Mouse (Mus musculus) myocyte (in vitro differentiated cells): ENCODE results near the gene 4930412O13Rik.

Experiments used
- CEBPB ChIP-seq: IDR thresholded peaks from 2 replicates; pipeline ENCODE4 v1.6.1; 2011; ENCODE audit warnings: mild to moderate bottlenecking, moderate library complexity; ENCODE audit not compliant: poor library complexity, insufficient read depth, severe bottlenecking
- E2F4 ChIP-seq: IDR thresholded peaks from one replicate; pipeline ENCODE4 v1.6.1; 2011; ENCODE audit warnings: mild to moderate bottlenecking, control low read depth, moderate library complexity; ENCODE audit not compliant: insufficient read depth
- MAX ChIP-seq: IDR thresholded peaks from one replicate; pipeline ENCODE4 v1.6.1; 2011; ENCODE audit warnings: low read depth, mild to moderate bottlenecking, control low read depth
- MYOD1 ChIP-seq, 3 experiments: IDR thresholded peaks; one replicate each; pipeline ENCODE4 v1.6.1; 2011; ENCODE audit warnings: control low read depth in 2 of 3, low read depth in 2 of 3, mild to moderate bottlenecking in 2 of 3, moderate library complexity in 1 of 3; ENCODE audit not compliant: insufficient read length in 2 of 3, control insufficient read depth in 1 of 3
- POLR2A ChIP-seq: IDR thresholded peaks from one replicate; pipeline ENCODE4 v1.6.1; 2011; ENCODE audit warnings: low read depth, mild to moderate bottlenecking, control low read depth, moderate library complexity; ENCODE audit not compliant: insufficient read length
- POLR2AphosphoS2 ChIP-seq: IDR thresholded peaks from one replicate; pipeline ENCODE4 v1.6.1; 2011; ENCODE audit warnings: low read depth, control low read depth; ENCODE audit not compliant: insufficient read length
- REST ChIP-seq: IDR thresholded peaks from one replicate; pipeline ENCODE4 v1.6.1; 2011; ENCODE audit warnings: mild to moderate bottlenecking, control low read depth, moderate library complexity; ENCODE audit not compliant: insufficient read depth, insufficient read length
- TCF12 ChIP-seq: IDR thresholded peaks from one replicate; pipeline ENCODE4 v1.6.1; 2011; ENCODE audit warnings: mild to moderate bottlenecking, control low read depth; ENCODE audit not compliant: poor library complexity, insufficient read depth, severe bottlenecking
- USF1 ChIP-seq: IDR thresholded peaks from one replicate; pipeline ENCODE4 v1.6.1; 2011; ENCODE audit warnings: low read depth, mild to moderate bottlenecking, control low read depth, moderate library complexity

- no peak for TF ChIP-seq USF1
- TF ChIP-seq POLR2A = no peak
- no peak for TF ChIP-seq MAX
- TF ChIP-seq POLR2AphosphoS2 = no peak
- no peak for TF ChIP-seq MYOD1 (IDR thresholded peaks at IDR 0.05; ENCODE audit: control insufficient read depth in 1 of 3, insufficient read length in 2 of 3, low read depth in 2 of 3)
- no peak for TF ChIP-seq TCF12
- no peak for TF ChIP-seq E2F4
- TF ChIP-seq CEBPB = no peak
- no peak for TF ChIP-seq REST
These were observed 8.7 kb downstream of the 4930412O13Rik start, which contains the start of gene Gata3 for GRCm38 (mm10) chr2:9889651-9890183.
